8 mouse cellular contexts compared by ENCODE assay signal in genomic region chr5:115348546-115349224, GRCm38 (mm10). TPM values are rescaled to one million over a fixed set of nuclear protein-coding genes. Genes with fewer than 3 reads are reported as not detected.
DNase-seq lines count a peak whose midpoint lies in the region; ATAC-seq and TF ChIP-seq lines count a peak whose summit lies in the region.

Gene Cox6a1 (minus strand): TSS chr5:115348981.

- ATAC-seq in cerebellum, adult (ENCODE audit: insufficient number of reproducible peaks, low FRiP score, low TSS enrichment): peak; percentile 92
- peak; percentile 95 for ATAC-seq in forebrain, embryonic 13.5 days
- ATAC-seq in liver, postnatal 0 days: peak; percentile 93
- peak; percentile 94 for ATAC-seq in neural tube, embryonic 14.5 days (ENCODE audit: low read depth)

- WGBS in forebrain, embryonic 13.5 days: under 1% methylated on average over 63 of the region's 74 CpGs
- WGBS in large intestine, adult 2 months: under 1% methylated on average over 74 of the region's 74 CpGs
- WGBS in liver, postnatal 0 days (ENCODE audit: insufficient replicate concordance): under 1% methylated on average over 61 of the region's 74 CpGs
- WGBS in neural tube, embryonic 14.5 days: under 1% methylated on average over 73 of the region's 74 CpGs

- H3K4me3 ChIP-seq in ES-Bruce4 (ENCODE audit: low read depth, low read length): peak within 1 kb of the TSS; percentile 90
- peak within 1 kb of the TSS; percentile 95 for H3K4me3 ChIP-seq in forebrain, embryonic 13.5 days
- peak within 1 kb of the TSS; percentile 91 for H3K4me3 ChIP-seq in liver, postnatal 0 days (ENCODE audit: low read depth, low read length)
- H3K4me3 ChIP-seq in neural tube, embryonic 14.5 days (ENCODE audit: low read depth, low read length): peak within 1 kb of the TSS; percentile 88

- H3K36me3 ChIP-seq in ES-Bruce4 (ENCODE audit: control insufficient read depth, insufficient read depth, low read length, poor library complexity, severe bottlenecking): peaks cover 21% of the 10 kb centered on the region
- peaks cover 24% of the 10 kb centered on the region for H3K36me3 ChIP-seq in forebrain, embryonic 13.5 days (ENCODE audit: poor library complexity, severe bottlenecking)
- peaks cover 23% of the 10 kb centered on the region for H3K36me3 ChIP-seq in liver, postnatal 0 days (replicated peaks; ENCODE audit: insufficient read depth, low read length)
- H3K36me3 ChIP-seq in neural tube, embryonic 14.5 days (ENCODE audit: control insufficient read depth, insufficient read depth, low read length): peaks cover 17% of the 10 kb centered on the region

- peak within 1 kb of the TSS; percentile 67 for H3K9ac ChIP-seq in ES-Bruce4 (ENCODE audit: low read depth, poor library complexity, severe bottlenecking)
- peak within 1 kb of the TSS; percentile 89 for H3K9ac ChIP-seq in forebrain, embryonic 13.5 days
- peak within 1 kb of the TSS; percentile 87 for H3K9ac ChIP-seq in liver, postnatal 0 days (replicated peaks)
- H3K9ac ChIP-seq in neural tube, embryonic 14.5 days (replicated peaks; ENCODE audit: low read depth, low read length): peak within 1 kb of the TSS; percentile 76

- TF ChIP-seq CTCF in ES-Bruce4 (IDR thresholded peaks at IDR 0.05; ENCODE audit: low read depth, low read length): no peak
- TF ChIP-seq CTCF in liver, postnatal 0 days (IDR thresholded peaks at IDR 0.05; ENCODE audit: low read depth): peak; percentile 39

- DNase-seq in heart, postnatal 10 days: peak; percentile 99
- DNase-seq in large intestine, adult 2 months (ENCODE audit: low read depth, low spot score): peak; percentile 87
- peak; percentile 99 for DNase-seq in liver, postnatal 0 days
- DNase-seq in testis, postnatal 10 days (ENCODE audit: low spot score): peak; percentile 99

- peak within 1 kb of the TSS; percentile 10 for H3K27ac ChIP-seq in ES-Bruce4 (ENCODE audit: insufficient read depth, low read length)
- H3K27ac ChIP-seq in forebrain, embryonic 13.5 days: peak within 1 kb of the TSS; percentile 69
- H3K27ac ChIP-seq in liver, postnatal 0 days (ENCODE audit: low read depth): peak within 1 kb of the TSS; percentile 76
- H3K27ac ChIP-seq in neural tube, embryonic 14.5 days (ENCODE audit: low read depth, low read length): peak within 1 kb of the TSS; percentile 74

- TF ChIP-seq POLR2A in ES-Bruce4 (IDR thresholded peaks at IDR 0.05; ENCODE audit: insufficient read depth, low read length): peak; percentile 39

- H3K4me2 ChIP-seq in forebrain, embryonic 13.5 days: peak within 1 kb of the TSS; percentile 100
- H3K4me2 ChIP-seq in liver, postnatal 0 days (ENCODE audit: low read depth, low read length): peak within 1 kb of the TSS; percentile 89
- H3K4me2 ChIP-seq in neural tube, embryonic 14.5 days (ENCODE audit: low read depth, low read length): peak within 1 kb of the TSS; percentile 99

- H3K4me1 ChIP-seq in ES-Bruce4 (ENCODE audit: control insufficient read depth, insufficient read depth, low read length): no peaks in the 10 kb centered on the region
- peaks cover 21% of the 10 kb centered on the region for H3K4me1 ChIP-seq in forebrain, embryonic 13.5 days
- H3K4me1 ChIP-seq in liver, postnatal 0 days (ENCODE audit: insufficient read depth): peaks cover 16% of the 10 kb centered on the region
- peaks cover 15% of the 10 kb centered on the region for H3K4me1 ChIP-seq in neural tube, embryonic 14.5 days (ENCODE audit: control insufficient read depth, insufficient read depth, low read length)

- intact Hi-C loops in heart, postnatal 10 days (cut with DNase I): loop anchor here (2.0 kb wide), 2 partner anchors 48 to 112 kb away; partner anchors contain the start of gene Dynll1

- no peaks in the 10 kb centered on the region for H3K27me3 ChIP-seq in ES-Bruce4 (ENCODE audit: control insufficient read depth, insufficient read depth, low read length, poor library complexity, severe bottlenecking)
- no peaks in the 10 kb centered on the region for H3K27me3 ChIP-seq in forebrain, embryonic 13.5 days
- H3K27me3 ChIP-seq in liver, postnatal 0 days (ENCODE audit: insufficient read depth, low read length): no peaks in the 10 kb centered on the region
- no peaks in the 10 kb centered on the region for H3K27me3 ChIP-seq in neural tube, embryonic 14.5 days (ENCODE audit: control insufficient read depth, insufficient read depth, low read length)

- no peak for TF ChIP-seq EP300 in ES-Bruce4 (IDR thresholded peaks at IDR 0.05; ENCODE audit: insufficient read depth, low read depth, low read length)
- no peak for TF ChIP-seq EP300 in liver, postnatal 0 days (IDR thresholded peaks at IDR 0.05; ENCODE audit: low read depth)

- no peaks in the 10 kb centered on the region for H3K9me3 ChIP-seq in ES-Bruce4 (replicated peaks; ENCODE audit: control insufficient read depth, insufficient read depth, low read length, poor library complexity, severe bottlenecking)
- H3K9me3 ChIP-seq in forebrain, embryonic 13.5 days (replicated peaks): 0 out of 2 replicates have a peak, but pooled peaks cover 6% of the 10 kb centered on the region
- H3K9me3 ChIP-seq in liver, postnatal 0 days (ENCODE audit: low read length): 0 out of 2 replicates have a peak, but pooled peaks cover 2% of the 10 kb centered on the region
- no peaks in the 10 kb centered on the region for H3K9me3 ChIP-seq in neural tube, embryonic 14.5 days (ENCODE audit: control insufficient read depth, low read length)

RNA-seq across cellular contexts. Expression of gene Cox6a1, which starts in this region (rescaled TPM):
- polyA plus RNA-seq in ES-Bruce4 (2011; ENCODE audit: insufficient read depth, insufficient read length, low read depth, missing spikeins): 319 and 337 TPM in 2 replicates
- polyA plus RNA-seq in forebrain, embryonic 13.5 days (2015; fragmentation: Nextera tagmentation; extraction: Ambion mirVana): 965 and 999 TPM in 2 replicates
- total RNA-seq in heart, postnatal 10 days (2021): 100 to 1,000 TPM; 464 to 577 TPM
- polyA plus RNA-seq in large intestine, adult 2 months (2012; rRNA removed): 3,102 and 3,530 TPM in 2 replicates
- polyA plus RNA-seq in liver, postnatal 0 days (2015; fragmentation: Nextera tagmentation; extraction: Ambion mirVana): 936 and 952 TPM in 2 replicates
- polyA plus RNA-seq in neural tube, embryonic 14.5 days (2014; fragmentation: Nextera tagmentation; extraction: Ambion mirVana): 1,051 and 1,284 TPM in 2 replicates

Comparison
In these comparisons a context has a peak if more than half of its experiments do, and no peak if none do; other contexts are left out.
1. Peak in every context shown above with its lines: DNase-seq, ATAC-seq, H3K4me3 ChIP-seq and H3K27ac ChIP-seq.
2. H3K27ac ChIP-seq: peak in every context shown above with its lines; median percentile 76 in liver, postnatal 0 days; 74 in neural tube, embryonic 14.5 days; 69 in forebrain, embryonic 13.5 days; 10 in ES-Bruce4.